7 mouse cellular contexts compared by ENCODE assay signal in the genomic region with DNA sequence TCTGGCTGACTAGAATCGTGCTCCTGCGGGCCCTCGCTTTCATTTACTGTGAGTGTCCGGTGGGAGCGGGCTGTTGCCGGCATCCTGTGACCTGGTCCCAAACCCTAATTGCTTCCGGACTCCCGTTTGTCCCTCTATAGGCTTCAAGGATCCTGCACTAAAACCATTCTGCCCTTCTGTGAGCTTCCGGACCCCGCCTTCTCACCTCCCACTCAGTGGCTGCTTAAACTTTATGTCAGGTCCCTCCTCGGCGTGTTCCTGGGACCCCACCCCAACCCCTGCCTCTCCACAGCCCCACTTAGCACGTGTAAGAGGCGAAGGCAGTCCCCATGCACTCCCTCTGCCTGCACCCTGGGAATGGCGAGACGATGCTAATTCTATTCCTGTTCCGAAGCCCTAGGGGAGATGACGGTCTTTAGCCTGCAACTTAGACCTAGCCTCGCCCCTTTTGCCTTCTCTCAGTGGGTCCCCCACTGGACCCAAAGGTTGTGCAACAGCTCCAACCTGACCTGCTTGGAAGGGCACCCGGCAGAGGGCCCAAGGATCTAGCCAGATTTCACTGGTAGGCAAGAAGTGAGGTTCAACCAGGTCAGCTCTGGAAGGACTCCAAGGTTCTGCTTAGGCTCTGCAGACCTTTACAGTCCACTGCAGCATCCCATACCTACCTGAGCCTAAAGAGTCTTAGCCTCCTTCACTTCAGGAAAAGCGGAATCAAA. TPM values are rescaled to one million over a fixed set of nuclear protein-coding genes. Genes with fewer than 3 reads are reported as not detected.
DNase-seq lines count a peak whose midpoint lies in the region; ATAC-seq and TF ChIP-seq lines count a peak whose summit lies in the region.

No protein-coding gene starts in this region.

- H3K9ac ChIP-seq in lung, embryonic 16.5 days (ENCODE audit: low read length): peak overlapping the region; percentile 78
- peak overlapping the region; percentile 81 for H3K9ac ChIP-seq in hindbrain, embryonic 13.5 days
- H3K9ac ChIP-seq in liver, embryonic 15.5 days: peak overlapping the region; percentile 72

- H3K4me3 ChIP-seq in lung, embryonic 16.5 days (ENCODE audit: low read length): peak overlapping the region; percentile 71
- peak overlapping the region; percentile 56 for H3K4me3 ChIP-seq in cortical plate, adult 2 months (ENCODE audit: insufficient read depth, low read length)
- peak overlapping the region; percentile 71 for H3K4me3 ChIP-seq in hindbrain, embryonic 13.5 days
- H3K4me3 ChIP-seq in liver, embryonic 15.5 days (replicated peaks): peak overlapping the region; percentile 80

- no peaks in the 10 kb centered on the region for H3K27me3 ChIP-seq in lung, embryonic 16.5 days (ENCODE audit: control insufficient read depth, insufficient read depth, low read depth, low read length)
- H3K27me3 ChIP-seq in hindbrain, embryonic 13.5 days: no peaks in the 10 kb centered on the region
- peaks cover 25% of the 10 kb centered on the region for H3K27me3 ChIP-seq in liver, embryonic 15.5 days

- no peaks in the 10 kb centered on the region for H3K36me3 ChIP-seq in lung, embryonic 16.5 days (ENCODE audit: control insufficient read depth, insufficient read depth, low read length)
- peaks cover under 1% of the 10 kb centered on the region; the same call in 1 of the 2 replicates for H3K36me3 ChIP-seq in hindbrain, embryonic 13.5 days
- H3K36me3 ChIP-seq in liver, embryonic 15.5 days (replicated peaks): no peaks in the 10 kb centered on the region

- ATAC-seq in lung, embryonic 16.5 days (ENCODE audit: low read depth): peak; percentile 67
- ATAC-seq in hindbrain, embryonic 13.5 days (ENCODE audit: low FRiP score): peak; percentile 55
- peak; percentile 53 for ATAC-seq in liver, embryonic 15.5 days (ENCODE audit: insufficient read depth)

- TF ChIP-seq CTCF in cortical plate, adult 2 months (IDR thresholded peaks at IDR 0.05; ENCODE audit: extremely low read depth, insufficient read depth, low read length): no peak

- peaks cover 15% of the 10 kb centered on the region for H3K4me1 ChIP-seq in lung, embryonic 16.5 days (replicated peaks; ENCODE audit: control insufficient read depth, insufficient read depth, low read length)
- peaks cover 2% of the 10 kb centered on the region; the same call in 1 of the 2 replicates for H3K4me1 ChIP-seq in cortical plate, adult 2 months (ENCODE audit: control insufficient read depth, insufficient read depth, low read length)
- peaks cover 50% of the 10 kb centered on the region for H3K4me1 ChIP-seq in hindbrain, embryonic 13.5 days (replicated peaks)
- peaks cover 40% of the 10 kb centered on the region for H3K4me1 ChIP-seq in liver, embryonic 15.5 days (replicated peaks)

- no peaks in the 10 kb centered on the region for H3K9me3 ChIP-seq in lung, embryonic 16.5 days (ENCODE audit: control insufficient read depth, low read length)
- no peaks in the 10 kb centered on the region for H3K9me3 ChIP-seq in hindbrain, embryonic 13.5 days
- no peaks in the 10 kb centered on the region for H3K9me3 ChIP-seq in liver, embryonic 15.5 days (replicated peaks)

- no peak for TF ChIP-seq POLR2A in cortical plate, adult 2 months (IDR thresholded peaks at IDR 0.05; ENCODE audit: extremely low read depth, insufficient read depth, low read length)

- peak overlapping the region; percentile 53 for H3K27ac ChIP-seq in lung, embryonic 16.5 days (ENCODE audit: low read length)
- peak overlapping the region; percentile 17; the same call in 1 of the 2 replicates for H3K27ac ChIP-seq in cortical plate, adult 2 months (ENCODE audit: insufficient read depth, low read length)
- peak overlapping the region; percentile 82 for H3K27ac ChIP-seq in hindbrain, embryonic 13.5 days
- H3K27ac ChIP-seq in liver, embryonic 15.5 days (replicated peaks): peak overlapping the region; percentile 62

- WGBS in lung, embryonic 16.5 days: 5% methylated on average over 21 of the region's 21 CpGs
- WGBS in hindbrain, embryonic 13.5 days: 8% methylated on average over 21 of the region's 21 CpGs
- WGBS in liver, embryonic 15.5 days (ENCODE audit: insufficient replicate concordance): 5% methylated on average over 21 of the region's 21 CpGs

- DNase-seq in lung, adult 18-20 months: no peak
- no peak for DNase-seq in left cerebral cortex, adult 11 months (ENCODE audit: low spot score)
- no peak for DNase-seq in embryo, embryonic 11 days

- peak overlapping the region; percentile 96 for H3K4me2 ChIP-seq in lung, embryonic 16.5 days (ENCODE audit: low read depth, low read length)
- H3K4me2 ChIP-seq in hindbrain, embryonic 13.5 days: peak overlapping the region; percentile 91
- H3K4me2 ChIP-seq in liver, embryonic 15.5 days: peak overlapping the region; percentile 92

RNA-seq across cellular contexts. Expression of gene Lmf1, which starts 0.6 kb away (rescaled TPM):
- 26.9 TPM in 2 replicates for polyA plus RNA-seq in lung, embryonic 16.5 days (2015; fragmentation: Nextera tagmentation; extraction: Ambion mirVana)
- 17.2 and 17.9 TPM in 2 replicates for polyA plus RNA-seq in cortical plate, adult 2 months (2012; rRNA removed)
- 22.6 and 24.0 TPM in 2 replicates for polyA plus RNA-seq in hindbrain, embryonic 13.5 days (2015; fragmentation: Nextera tagmentation; extraction: Ambion mirVana)
- 10.1 and 13.0 TPM in 2 replicates for polyA plus RNA-seq in liver, embryonic 15.5 days (2015; fragmentation: Nextera tagmentation; extraction: Ambion mirVana)

RNA-seq across cellular contexts. Expression of gene Sox8, which starts 9.0 kb away (rescaled TPM):
- polyA plus RNA-seq in lung, embryonic 16.5 days (2015; fragmentation: Nextera tagmentation; extraction: Ambion mirVana): 0.50 and 0.52 TPM in 2 replicates
- 42.5 and 51.6 TPM in 2 replicates for polyA plus RNA-seq in cortical plate, adult 2 months (2012; rRNA removed)
- 11.1 and 11.8 TPM in 2 replicates for polyA plus RNA-seq in hindbrain, embryonic 13.5 days (2015; fragmentation: Nextera tagmentation; extraction: Ambion mirVana)
- 0.21 and 0.43 TPM in 2 replicates for polyA plus RNA-seq in liver, embryonic 15.5 days (2015; fragmentation: Nextera tagmentation; extraction: Ambion mirVana)

Comparison
In these comparisons a context has a peak if more than half of its experiments do, and no peak if none do; other contexts are left out.
1. H3K27ac ChIP-seq: peak in every context shown above with its lines; median percentile 82 in hindbrain, embryonic 13.5 days; 62 in liver, embryonic 15.5 days; 53 in lung, embryonic 16.5 days; 17 in cortical plate, adult 2 months.